Mouse (Mus musculus) thymus, adult 18-20 months (tissue): Measurements from ENCODE around the gene Pard3b.

Source experiments
- DNase-seq, 2 experiments: peaks; one replicate each; pipeline ENCODE4 v3.0.0; 2022; ENCODE audit warnings: mixed read lengths in 2 of 2

Pard3b gene

GRCm38 (mm10) chr1:62405061-62405460 lies 766.4 kb downstream of the Pard3b start:
- no peak for DNase-seq

- no peak for DNase-seq
These were observed 772.7 kb downstream of the Pard3b start for GRCm38 (mm10) chr1:62411368-62411767.

GRCm38 (mm10) chr1:62412019-62412418 lies 773.4 kb downstream of the Pard3b start:
- DNase-seq: no peak

- no peak for DNase-seq
These were observed 774.4 kb downstream of the Pard3b start for GRCm38 (mm10) chr1:62412988-62413387.

GRCm38 (mm10) chr1:62414521-62414920 lies 775.9 kb downstream of the Pard3b start:
- no peak for DNase-seq

- no peak for DNase-seq
These were observed 778.2 kb downstream of the Pard3b start for GRCm38 (mm10) chr1:62416627-62417374.

GRCm38 (mm10) chr1:62422896-62423650 lies 784.4 kb downstream of the Pard3b start:
- DNase-seq: no peak

- no peak for DNase-seq
These were observed 786.7 kb downstream of the Pard3b start for GRCm38 (mm10) chr1:62425369-62425768.

GRCm38 (mm10) chr1:62428736-62429135 lies 790.1 kb downstream of the Pard3b start:
- DNase-seq: no peak

GRCm38 (mm10) chr1:62429333-62430182 lies 790.9 kb downstream of the Pard3b start:
- DNase-seq: no peak

GRCm38 (mm10) chr1:62431054-62431453 lies 792.4 kb downstream of the Pard3b start:
- DNase-seq: no peak

- DNase-seq: no peak
These were observed 795.3 kb downstream of the Pard3b start for GRCm38 (mm10) chr1:62433891-62434290.

- no peak for DNase-seq
These were observed 797.2 kb downstream of the Pard3b start for GRCm38 (mm10) chr1:62435844-62436243.

- DNase-seq: no peak
These were observed 797.7 kb downstream of the Pard3b start for GRCm38 (mm10) chr1:62436304-62436703.

- no peak for DNase-seq
These were observed 798.9 kb downstream of the Pard3b start for GRCm38 (mm10) chr1:62437493-62437892.

- DNase-seq: no peak
These were observed 805.8 kb downstream of the Pard3b start for GRCm38 (mm10) chr1:62444406-62444805.

- no peak for DNase-seq
These were observed 808.2 kb downstream of the Pard3b start for GRCm38 (mm10) chr1:62446818-62447217.

- no peak for DNase-seq
These were observed 810.7 kb downstream of the Pard3b start for GRCm38 (mm10) chr1:62449193-62449875.

GRCm38 (mm10) chr1:62465536-62465935 lies 826.9 kb downstream of the Pard3b start:
- no peak for DNase-seq

- no peak for DNase-seq
These were observed 827.9 kb downstream of the Pard3b start for GRCm38 (mm10) chr1:62466544-62466943.

- DNase-seq: no peak
These were observed 844.4 kb downstream of the Pard3b start for GRCm38 (mm10) chr1:62483059-62483458.

- DNase-seq: no peak
These were observed 850.2 kb downstream of the Pard3b start for GRCm38 (mm10) chr1:62488871-62489270.

GRCm38 (mm10) chr1:62499146-62499545 lies 860.5 kb downstream of the Pard3b start:
- no peak for DNase-seq
